Mouse (Mus musculus): ENCODE measurements at regions not wholly inside any gene's neighbourhood (a gene's known extent, or its start where the extent isn't known, plus 50 kb on each side); places are given as distances from the start of the nearest gene placed in this dataset.

DNA sequence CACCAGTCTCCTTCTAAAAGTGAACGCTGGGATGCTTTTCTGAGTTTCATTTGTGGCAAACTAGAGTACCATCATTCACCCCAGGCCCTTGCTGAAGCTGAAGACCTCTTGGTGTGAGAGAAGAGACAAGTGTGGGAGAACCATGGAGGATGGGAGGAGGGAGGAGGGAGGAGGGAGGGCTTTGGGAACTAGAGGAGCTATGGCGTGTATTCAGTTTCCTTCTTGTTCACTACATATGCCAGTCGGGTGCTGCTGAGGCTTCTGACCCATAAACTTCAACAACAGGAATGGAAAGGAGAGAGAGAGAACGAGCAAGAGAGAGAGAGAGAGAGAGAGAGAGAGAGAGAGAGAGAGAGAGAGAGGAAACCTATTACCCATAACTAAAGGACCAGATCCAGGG is 452.1 kb downstream of the Rps24 start:
- DNase-seq (ENCODE audit: low spot score in 2 of 2) = no peak

DNA sequence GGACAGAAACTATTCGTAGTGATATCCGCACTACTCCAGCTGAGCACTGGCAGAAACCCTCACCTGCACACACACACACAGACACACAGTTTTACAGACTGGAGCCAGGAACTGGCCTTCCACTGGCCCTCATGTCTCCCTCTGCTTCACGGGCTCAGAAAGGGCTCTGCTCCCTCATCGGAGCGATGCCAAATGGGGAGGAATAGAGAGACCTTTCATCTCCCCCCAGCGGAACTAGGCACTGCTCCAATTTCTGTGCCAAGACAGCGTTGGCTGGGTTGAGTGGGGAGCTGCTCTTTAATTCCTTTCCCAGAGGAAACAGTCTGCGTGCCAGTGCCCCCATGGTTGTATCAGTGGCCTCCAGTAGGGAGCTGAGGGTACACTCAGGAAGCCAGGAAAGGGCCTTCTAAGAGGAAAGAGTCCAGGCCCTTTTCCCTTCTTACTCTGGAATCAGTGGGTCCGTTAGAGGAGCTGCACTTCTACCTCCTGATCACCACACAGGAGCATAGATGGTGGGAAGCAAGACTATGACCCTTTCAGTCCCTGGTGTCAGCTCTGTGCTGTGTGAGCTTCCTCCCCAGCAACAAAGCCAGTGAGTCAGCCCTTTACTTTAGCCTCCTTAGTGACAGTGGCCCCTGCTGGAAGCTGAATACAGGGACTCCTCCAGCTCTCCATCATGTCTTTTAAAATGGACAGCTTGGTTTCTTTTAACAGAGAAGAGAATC is 452.7 kb downstream of the Rps24 start:
- DNase-seq (ENCODE audit: low spot score in 2 of 2) = peak in 1 of 2 experiments; percentile 25

DNA sequence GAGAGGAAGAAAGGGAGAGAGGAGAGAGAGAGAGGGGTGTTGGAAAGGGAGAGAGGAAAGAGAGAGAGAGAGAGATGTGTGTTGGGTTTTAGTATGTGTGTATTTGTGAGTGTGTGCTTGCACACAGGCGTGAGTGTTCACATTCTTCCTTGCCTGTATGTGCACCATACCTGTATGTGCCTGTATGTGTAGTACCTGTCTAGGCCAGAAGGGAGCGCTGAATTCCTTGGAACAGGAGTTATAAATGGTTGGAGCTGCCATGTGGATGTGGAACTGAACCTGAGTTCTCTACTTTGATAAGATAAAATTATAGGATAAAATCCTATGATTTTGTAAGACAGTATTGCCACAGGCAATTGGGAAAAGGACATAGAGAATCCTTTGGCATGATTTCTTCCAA is 458.8 kb downstream of the Rps24 start:
- DNase-seq (ENCODE audit: low spot score in 2 of 2) = no peak

DNA sequence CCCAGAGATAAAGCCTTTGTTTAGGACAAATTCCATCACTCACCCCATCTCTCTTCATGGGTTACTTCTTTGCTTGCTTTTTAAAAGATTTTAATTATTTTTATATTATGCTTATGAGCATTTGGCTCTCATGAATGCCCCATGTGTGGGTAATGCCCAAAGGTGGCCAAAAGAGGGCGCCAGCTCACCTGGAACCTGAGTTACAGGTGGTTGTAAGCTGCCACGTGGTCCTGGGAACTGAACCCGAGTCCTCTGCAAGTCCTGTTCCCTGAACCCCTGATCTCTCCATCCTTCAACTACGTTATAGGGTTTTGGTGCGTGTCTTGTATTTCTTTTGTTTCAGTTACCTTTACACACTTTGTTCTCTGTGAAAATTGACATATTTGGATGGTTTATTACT is 460.2 kb downstream of the Rps24 start:
- DNase-seq (ENCODE audit: low spot score in 2 of 2) = no peak

DNA sequence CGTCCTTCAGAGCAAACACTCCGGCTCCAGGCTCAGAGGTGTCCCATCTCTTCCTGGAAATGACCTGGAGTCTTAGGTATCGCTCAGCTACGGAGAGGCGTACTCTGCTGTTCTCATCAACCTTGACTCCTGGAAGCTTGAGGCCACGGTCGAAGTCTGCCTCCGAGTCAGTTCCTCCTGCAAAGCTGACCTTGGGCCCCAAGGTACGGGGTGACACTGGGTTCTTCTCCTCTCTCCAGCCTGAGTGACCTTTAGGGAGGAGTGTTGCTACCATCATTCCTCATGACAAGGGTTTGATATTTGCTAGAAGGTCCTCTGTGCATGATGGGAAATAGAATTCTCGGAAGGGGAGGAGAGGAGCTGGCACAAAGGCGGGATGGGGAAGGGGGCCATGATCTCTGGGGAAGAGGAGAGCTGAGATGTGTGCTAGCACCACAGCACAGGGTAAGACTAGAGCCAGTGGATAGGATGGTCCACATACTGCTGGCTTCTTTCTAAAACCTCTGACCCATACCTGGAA is 469.0 kb downstream of the Rps24 start:
- DNase-seq (ENCODE audit: low spot score in 2 of 2) = no peak

DNA sequence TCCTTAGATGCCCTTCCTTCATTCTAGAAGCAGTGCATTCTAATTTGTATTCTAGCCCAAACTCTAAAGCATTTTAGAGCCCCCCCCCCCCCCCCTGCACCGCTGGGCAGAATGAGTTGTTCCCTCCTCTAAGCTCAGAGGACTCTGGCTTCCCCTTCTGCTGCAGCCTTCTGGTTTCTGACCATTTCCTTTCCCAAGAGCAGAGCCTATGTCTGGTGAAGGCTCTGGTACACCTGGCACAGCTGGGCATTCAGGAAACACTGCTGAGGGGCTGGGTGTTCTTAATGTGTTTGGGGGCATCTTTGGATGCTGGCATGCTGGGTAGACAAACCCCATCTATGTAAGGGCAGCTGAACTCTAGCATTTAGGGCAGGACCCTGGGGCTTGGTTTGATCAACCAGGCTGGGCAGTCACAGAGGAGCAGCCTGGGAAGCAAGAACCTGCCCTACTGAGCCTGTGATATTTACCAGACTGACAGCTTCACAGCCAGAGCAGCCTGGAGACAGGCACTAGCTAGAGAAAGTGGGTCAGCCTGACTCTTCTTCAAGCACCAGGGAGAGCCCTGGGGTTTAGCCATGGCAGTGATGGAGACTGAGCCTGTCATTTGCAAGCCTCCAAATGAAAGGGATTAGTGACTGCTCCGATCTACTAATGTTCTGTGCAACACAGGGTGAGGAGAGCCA is 469.7 kb downstream of the Rps24 start:
- no peak for DNase-seq (ENCODE audit: low spot score in 2 of 2)

DNA sequence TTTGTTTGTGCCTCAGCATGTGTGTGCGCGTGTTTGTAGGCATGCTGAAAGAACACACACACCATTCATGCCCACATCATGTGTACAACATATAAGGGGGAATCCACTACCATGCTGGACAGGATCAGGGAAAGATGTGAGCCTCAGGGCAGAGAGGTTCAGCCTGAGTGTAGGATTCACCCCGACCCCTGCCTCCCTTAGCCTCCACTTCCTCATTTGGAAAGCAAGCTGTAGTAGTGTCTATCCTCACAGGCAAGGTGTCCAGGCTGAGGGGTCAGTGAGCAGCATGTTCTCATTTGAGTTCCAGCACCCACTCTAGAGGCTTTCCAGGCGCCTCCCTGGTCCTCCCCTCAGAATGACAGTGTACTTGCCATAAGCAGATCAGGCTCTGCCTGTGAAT is 470.5 kb downstream of the Rps24 start:
- no peak for DNase-seq (ENCODE audit: low spot score in 2 of 2)

DNA sequence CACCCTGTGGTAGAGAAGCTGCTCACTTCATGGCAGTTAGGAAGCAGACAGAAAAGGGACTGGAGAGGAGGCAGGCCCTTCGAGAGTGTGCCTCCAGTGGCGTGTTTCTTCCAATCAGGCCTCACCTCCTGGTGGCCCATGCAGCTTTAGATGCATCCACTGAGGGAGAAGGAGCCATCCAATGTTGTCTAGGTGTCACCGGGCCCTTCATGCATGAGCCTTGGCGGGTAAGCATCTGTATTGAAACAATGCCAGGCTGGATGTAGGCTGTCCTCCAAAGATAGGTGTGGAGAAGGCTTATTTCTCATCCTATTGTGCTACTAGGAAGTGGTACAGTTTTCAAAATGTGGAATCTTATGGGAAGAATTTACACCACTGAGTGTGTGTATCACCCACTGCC is 471.9 kb downstream of the Rps24 start:
- no peak for DNase-seq (ENCODE audit: low spot score in 2 of 2)

DNA sequence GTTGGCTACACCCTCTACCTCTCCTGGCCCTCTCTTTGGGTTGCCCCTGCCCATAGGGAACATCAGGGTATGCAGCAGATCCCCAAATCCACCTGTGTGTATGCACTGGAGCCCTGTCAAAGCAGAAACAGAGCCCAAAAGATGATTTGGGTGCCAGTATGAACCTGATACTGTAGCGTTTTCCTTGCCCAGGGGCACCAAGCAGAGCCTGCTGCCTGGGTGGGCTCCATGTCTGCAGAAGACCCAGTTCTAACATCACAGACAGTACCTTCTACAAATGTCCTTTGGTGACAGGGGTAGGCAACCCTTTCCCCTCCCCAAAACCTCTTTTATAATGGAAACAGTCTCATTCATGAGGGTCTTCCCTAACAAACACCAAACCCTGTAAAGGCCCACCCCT is 472.5 kb downstream of the Rps24 start:
- no peak for DNase-seq (ENCODE audit: low spot score in 2 of 2)

DNA sequence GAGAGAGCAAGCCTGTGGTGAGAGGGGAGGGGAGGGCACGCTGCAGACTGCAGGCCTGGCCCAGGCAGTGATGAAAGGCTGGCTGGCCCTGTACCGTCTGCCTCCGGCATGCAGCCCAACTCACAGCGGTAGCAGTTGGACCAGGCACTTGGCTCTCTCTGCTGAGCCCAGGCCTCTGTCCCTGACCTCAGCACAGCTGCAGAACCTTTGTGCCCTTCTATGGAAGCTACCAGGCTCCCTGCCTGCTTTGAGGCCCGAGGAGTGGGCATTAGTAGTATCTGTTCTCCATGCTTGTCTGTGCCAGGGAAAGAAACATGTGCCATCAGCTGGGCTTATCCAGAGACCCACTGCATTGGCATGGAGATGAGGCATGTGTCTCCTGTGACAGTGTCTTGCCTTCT is 473.2 kb downstream of the Rps24 start:
- DNase-seq (ENCODE audit: low spot score in 2 of 2) = no peak

DNA sequence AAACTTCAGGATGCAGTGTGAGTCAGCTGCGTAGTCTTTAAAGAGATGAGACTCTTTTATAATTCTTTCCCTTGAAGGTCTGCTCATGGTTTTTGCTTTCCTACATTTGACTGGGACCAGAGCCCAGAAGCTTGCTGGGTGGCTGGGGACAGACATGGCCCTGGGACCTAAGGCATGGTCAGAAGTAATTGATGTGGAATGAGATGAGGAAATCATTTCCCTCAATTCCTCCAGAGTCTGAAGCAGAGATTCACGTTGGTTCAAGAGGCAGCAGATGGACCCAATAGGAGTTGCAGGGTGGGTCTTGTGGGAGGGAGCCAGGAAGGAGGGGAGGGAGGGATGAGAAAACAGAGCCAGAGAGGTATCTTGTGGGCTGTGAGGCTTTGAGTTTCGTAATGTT is 473.9 kb downstream of the Rps24 start:
- no peak for DNase-seq (ENCODE audit: low spot score in 2 of 2)

DNA sequence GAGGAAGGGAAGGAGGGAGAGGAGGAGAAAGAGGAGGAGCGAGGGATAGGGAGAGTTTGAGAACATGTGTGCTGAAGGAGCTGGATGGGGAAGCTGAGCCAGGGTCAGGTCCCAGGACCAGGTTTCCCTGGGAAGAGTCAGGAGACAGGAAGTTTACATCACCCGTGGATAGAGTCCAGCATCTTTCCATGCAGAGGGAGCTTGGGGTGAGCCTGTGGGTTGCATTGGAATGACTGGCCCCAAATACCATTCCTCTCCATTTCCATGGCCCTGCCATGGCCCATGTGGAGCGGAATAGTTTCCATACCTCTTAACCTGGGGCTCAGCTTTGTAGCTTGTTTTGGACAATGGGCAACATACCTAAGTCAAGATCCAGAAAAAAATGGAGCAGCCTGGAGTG is 474.8 kb downstream of the Rps24 start:
- DNase-seq (ENCODE audit: low spot score in 2 of 2) = no peak

DNA sequence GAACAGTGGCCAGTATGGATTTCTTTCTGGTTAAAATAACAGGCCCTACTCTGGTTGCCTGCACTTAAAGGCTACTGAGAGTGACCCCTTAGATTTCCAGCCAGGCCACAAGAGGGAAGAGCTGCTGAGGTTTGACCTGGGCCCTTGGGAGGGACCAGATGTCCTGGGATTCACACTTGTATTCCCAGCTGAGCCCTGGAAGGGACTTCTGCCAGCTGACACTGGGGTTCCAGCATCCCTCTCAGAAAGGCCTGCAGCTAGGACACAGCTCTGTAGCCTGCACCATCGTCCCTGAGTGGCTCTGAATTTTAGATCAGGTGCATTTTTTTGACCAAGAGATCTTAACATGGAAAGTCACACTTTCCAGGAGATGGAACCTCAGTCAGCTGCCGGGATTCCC is 482.7 kb downstream of the Rps24 start:
- no peak for DNase-seq (ENCODE audit: low spot score in 2 of 2)

DNA sequence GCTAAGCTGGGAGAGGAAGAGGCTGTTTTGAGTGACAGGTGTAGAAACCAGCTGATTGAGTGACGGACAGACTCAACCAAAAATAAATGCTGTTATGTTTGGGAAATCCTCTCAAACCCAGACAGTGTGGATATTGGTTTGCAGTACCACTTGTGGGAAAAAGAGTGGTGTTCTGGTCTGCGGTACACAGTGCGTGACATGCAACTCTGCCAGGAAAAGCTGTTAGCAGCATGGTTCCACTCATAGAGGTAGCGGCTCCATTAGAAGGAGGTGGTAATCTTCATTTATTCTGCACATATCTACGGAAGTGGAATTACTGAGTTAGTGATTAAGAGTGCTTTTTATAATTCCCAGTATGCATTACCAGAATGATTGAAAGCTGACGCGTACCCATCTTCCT is 485.4 kb downstream of the Rps24 start:
- no peak for DNase-seq (ENCODE audit: low spot score in 2 of 2)

DNA sequence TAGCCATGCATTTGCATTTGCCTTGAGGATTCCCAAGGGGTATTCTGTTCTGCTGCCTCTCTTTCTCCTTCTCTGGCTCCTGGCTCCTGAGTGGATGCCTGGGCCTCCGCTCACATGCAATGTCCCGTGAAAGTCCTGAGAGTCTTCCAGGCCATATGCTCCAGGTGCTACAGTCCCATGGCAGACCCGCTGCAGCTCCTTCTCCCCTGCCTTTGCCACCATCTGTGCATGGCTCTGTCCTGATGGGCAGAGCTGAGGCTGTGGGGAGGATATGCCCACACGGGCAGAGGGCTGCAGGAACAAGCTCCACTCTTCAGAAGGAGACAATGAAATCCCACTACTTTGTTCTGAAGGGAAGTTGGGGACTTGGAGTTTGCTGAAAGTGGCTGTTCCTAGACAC is 485.9 kb upstream of the Zmiz1 start:
- no peak for DNase-seq (ENCODE audit: low spot score in 2 of 2)

DNA sequence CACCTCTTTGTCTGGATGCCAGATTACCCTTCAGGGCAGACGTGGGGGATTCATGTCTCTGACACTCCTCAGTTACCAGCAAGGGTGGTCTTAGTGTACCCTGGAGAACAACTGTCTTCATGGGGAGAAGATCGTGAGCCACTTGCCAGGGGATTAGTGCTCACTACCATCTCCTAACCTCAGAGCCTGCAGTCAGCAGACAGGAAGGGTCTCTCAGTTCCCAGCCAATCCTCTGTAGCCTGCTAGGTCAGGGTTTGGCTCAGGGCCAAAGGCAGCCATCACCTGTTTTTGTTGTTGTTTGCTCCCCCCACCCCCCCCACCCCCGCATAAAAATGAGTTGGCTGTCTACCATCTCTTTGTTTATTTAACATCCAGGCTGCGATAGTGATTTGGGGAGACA is 485.4 kb upstream of the Zmiz1 start:
- no peak for DNase-seq (ENCODE audit: low spot score in 2 of 2)

DNA sequence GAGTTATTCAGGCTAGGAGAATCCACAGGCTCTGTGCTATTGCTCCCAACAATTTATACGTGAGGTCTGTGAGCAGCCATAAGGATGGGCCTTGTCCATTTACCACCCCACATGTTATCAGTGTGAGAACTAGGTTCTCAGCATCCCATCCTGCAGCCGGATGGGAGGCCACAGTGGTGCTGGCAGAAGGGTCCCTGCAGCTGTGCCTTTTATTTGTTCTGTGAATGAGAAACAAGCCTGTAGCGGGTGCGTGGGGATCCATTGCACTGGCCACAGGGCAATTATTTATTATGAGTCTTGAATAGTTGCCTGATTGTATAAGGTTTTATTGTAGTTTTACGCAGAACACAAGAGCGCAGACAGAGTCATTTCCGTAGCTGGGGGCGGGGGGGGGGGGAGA is 476.5 kb upstream of the Zmiz1 start:
- no peak for DNase-seq (ENCODE audit: low spot score in 2 of 2)

DNA sequence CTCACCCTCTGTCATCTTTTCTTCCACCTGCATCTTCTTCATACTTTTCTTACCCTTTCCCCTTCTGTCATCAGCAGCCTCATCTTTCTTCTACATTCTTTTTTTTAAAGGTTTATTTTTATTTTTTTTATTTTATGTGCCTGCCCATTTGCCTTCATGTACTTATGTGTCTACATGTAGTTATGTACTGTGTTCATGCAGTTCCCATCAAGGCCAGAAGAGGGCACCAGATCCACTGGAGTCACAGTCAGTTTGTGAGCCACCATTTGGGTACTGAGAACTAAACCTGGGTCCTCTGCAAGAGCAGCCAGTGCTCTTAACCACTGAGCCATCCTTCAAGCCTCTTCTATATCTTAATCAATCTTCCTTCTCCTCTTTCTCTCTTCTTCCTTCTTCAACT is 475.7 kb upstream of the Zmiz1 start:
- DNase-seq (ENCODE audit: low spot score in 2 of 2) = no peak

DNA sequence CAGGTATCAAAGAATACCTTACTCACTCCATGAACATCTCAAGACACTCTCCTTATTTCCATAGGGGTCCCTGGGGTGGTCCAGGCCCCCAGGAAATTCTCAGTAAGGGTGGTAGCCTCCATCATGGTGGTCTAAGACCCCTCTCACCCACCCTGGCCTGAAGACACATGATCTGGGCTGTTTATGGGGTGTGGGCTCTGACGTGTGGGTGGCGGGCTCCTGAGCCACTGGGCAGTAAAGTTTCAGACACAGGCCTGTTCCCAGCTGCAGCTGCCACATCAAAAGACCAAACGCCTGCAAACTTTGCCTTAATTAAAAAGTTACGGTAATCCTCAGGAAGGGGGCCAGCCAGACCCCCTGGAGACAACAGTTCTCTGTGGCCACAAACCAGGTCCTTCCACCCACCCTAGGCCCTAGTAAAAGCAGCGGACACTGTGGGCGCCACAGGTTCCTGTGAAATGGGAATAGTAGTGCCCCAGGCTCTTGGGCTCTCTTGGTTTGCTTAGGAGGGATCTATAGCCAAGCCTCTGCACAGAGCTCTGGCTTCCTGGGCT is 473.1 kb upstream of the Zmiz1 start:
- DNase-seq (ENCODE audit: low spot score in 2 of 2) = no peak

DNA sequence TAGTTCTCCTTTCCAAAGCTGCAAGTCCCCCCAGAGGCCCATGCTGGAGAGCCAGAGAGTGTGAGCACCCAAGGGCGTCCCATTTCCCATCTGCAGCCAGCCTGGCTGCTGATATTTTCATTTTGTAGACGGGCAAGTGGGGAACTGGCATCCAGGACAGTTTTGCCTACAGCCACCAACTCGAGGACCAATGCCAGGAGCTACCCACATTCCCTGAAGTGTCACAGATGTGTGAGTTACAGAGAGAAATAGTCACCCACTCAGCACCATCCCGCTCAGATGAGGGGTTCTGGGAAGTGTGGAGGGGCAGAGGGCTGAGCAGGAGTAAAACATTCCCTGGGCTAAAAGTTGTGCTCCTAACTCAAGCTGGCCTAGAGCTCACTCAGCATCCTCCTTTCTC is 472.6 kb upstream of the Zmiz1 start:
- no peak for DNase-seq (ENCODE audit: low spot score in 2 of 2)

DNA sequence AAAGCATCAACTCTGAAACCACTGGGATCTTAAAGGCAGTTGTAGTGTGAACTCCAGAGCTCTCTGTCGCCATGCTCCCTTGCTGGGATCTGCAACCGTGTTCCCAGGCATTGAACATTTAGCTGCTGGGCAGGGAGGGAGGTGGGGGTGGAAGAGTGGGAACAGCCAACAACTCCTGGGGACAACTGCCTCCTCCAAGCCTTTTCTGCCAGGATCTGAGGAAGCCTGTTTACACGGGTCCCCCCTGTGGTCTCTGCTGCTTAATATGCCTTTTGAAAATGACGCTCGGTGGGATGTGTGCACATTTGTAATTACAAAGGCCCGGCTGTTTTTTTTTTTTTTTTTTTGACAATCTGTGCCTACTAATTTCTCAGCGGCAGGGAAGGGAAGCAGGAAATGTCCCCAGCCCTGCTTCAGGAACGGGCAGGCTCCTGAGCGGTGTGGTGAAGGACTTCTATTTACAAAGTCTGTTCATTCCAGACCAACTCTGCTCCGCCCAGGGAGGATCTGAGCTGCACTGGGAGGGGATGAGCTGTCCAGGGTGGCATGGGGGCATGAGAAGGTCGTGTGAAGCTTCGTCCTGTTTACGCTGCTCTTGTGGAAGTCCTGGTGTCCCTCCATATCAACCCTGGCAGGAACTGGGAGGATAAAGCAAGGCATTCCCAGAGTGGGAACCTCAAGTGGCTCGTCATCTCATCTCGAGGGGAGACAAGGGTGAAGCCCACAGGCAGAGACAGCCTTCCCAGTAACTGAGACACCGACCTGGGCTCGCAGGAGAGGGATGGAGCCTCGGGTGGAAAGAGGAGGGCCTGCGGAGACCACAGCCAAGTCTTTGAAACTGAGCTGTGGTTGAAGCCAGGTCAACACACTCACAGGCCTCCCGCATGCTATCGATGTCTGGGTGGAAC is 465.0 kb upstream of the Zmiz1 start:
- no peak for DNase-seq (ENCODE audit: low spot score in 2 of 2)

DNA sequence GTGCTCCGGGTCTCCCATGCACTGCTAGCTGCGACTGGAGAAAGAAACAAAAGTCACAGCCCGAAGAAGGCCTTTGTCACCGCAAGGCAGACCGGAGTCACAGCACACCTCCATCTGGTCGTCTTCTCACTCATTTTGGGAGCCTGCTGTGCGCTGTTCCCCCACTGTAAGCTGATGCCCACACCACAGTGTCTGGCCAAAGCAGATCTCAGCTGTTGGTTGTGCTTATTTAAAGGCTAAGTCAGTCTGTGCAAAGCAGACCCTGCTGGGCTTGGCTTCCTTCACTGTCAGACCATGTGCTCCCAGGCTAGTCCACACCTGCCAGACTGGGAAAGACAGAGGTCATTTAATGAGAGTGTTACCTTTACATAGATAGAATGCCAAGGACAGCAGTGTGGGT is 463.8 kb upstream of the Zmiz1 start:
- no peak for DNase-seq (ENCODE audit: low spot score in 2 of 2)

All from adrenal gland, postnatal 4 days (tissue).